Mouse (Mus musculus): ENCODE data around the gene Cnga1.

Cnga1 gene

DNA sequence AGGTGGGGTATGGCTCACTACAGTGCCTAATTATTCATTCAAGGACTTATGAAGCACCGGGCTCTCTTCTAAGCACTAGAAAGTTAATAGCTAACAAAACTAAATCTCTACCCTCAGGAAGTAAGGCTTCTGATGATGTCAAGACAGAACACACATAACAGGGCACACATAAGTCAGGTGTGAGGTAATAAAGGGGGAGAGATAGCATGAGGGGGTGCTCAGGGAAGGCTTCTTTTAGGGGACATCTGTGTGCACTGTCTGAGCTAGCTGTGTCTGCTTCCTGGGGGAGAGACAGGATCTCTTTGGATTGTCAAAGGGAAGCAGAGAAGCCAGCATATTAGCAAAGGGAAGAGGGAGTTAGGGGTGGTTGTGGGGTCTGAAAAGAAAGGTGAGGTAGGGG is at the start of gene Cnga1:
Gene Cnga1 (minus strand): TSS at position 101 of the 400 bp plus-strand sequence.
- no peak for DNase-seq (ENCODE audit: low read depth, low spot score)

DNA sequence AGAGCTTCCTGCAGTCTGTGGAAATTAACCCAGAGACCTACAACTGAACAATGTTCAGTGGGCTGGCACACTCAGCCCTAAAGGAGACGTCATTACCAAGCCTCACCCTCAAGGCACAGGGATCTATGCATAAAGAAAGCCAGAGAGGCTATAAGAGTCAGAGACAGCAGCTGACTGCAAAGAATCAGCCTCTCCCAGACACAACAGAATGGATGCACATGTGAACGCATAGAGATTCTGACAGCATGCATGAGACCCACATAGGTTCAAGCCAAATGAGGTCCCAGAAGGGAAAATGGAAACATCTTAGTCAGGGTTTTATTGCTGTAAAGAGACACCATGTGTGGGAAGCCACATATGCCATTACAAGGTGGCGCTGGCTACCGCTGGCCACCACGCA is 46.4 kb upstream of the Cnga1 start:
- DNase-seq (ENCODE audit: low read depth, low spot score): no peak

DNA sequence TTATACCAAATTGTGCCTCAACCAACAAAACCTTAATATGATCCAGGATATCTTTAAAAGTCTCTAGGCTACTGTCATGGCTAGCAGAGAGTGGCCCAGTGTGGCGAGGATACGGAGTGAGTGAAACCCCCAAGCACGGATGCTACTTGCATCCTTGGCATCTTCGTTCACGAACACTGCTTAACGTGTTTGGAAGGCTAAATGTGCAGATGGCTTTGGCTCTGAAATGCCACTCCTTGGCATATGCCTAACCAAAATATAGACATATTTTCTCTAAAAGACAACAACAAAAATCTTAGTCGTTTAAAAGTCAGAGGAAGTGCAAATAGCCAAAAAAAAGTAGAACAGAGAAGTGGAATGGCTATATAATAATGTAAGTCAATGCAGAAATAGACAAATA is 45.5 kb upstream of the Cnga1 start:
- DNase-seq (ENCODE audit: low read depth, low spot score): no peak

DNA sequence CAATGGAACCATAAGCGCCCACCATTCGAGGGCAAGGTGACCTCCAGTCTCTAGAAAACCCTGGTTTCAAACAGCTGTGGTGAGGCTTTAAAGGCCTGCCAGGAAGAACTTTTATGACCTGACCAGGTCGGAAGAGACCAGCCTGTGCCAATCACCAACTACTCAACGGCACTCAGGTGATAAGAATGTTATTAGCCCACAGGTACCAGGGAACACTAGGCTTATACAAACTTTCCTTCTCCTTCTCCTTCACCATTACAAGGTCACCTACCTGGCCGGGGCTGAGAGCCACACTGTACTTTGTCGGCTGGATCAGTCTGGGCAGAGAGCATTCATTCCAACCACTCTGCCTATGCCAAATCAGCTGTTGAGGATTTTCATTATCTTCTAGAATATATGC is 37.4 kb upstream of the Cnga1 start:
- DNase-seq (ENCODE audit: low read depth, low spot score): no peak

DNA sequence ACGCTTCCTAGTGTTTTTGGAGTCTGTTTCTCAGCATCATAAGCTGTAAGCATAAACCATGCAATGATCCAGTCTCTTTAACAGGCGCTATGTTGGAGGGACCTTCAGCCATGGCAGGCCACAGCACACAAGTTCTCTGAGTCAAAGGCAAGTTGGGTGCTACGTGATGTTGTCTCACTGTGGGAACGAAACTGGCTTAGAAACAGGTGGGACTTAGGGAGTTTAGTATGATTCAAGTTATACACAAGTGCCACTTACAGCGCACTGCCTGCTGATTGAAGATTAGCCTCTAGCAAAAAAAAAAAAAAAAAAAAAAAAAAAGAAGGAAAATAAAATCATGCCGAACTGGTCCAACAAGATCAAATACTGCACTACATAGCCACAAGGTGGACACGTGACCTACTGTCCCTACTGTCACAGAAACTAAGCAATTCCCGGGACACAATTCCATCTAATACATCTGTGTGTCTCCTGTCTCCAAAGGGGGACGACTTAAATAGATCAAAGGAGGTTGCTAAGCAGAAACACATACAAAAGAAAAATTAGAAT is 31.0 kb upstream of the Cnga1 start:
- no peak for DNase-seq (ENCODE audit: low read depth, low spot score)

DNA sequence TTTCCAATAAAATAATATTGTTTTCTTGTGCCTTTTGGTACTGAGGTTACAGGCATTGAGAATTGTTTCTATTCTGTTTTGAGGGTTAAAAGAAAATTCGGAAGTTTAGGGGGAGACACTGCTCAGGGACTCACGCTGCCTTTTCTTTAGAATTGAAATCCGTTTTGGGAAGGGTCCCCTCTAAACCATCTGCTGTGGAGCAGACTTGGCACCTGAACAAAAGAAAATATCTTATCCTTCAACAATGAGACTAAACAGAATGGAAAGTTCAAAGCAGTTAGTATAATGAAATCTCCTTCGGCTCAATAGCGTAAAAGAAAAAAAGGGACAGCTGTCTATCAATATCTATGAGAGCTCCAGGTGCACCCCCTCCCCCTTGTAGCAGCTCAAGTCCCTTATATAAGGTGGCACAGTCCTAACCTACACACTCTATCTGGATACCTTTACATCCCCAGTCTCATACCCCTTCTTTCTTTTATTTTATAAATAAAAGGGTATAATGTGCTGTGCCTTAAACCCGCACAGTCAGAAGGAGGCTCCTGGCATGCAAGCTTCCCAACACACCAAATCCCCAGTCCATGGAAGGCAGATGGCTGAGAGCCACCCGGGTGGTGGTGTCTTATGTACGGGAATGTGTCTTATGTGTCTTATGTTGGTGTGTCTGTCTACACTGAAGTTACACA is 27.1 kb upstream of the Cnga1 start:
- no peak for DNase-seq (ENCODE audit: low read depth, low spot score)

DNA sequence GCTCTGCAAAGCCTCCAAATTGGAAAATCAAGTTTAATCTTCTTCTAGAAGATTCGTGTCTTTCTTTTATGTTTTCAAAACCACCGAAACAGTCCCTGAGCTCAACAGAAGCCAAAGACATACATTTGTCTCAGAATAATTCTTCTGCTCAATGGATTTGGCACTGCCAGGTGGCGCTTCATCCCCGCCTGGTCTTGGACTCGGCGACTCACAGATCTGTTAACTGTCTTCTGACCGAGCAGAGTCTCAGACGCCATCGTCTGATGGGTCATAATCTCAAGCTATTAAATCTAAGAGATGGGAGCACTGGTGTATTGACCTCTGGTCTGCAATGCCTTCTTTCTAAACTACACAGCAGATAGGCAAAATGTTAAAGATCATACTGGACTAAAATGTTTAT is 24.3 kb upstream of the Cnga1 start:
- no peak for DNase-seq (ENCODE audit: low read depth, low spot score)

DNA sequence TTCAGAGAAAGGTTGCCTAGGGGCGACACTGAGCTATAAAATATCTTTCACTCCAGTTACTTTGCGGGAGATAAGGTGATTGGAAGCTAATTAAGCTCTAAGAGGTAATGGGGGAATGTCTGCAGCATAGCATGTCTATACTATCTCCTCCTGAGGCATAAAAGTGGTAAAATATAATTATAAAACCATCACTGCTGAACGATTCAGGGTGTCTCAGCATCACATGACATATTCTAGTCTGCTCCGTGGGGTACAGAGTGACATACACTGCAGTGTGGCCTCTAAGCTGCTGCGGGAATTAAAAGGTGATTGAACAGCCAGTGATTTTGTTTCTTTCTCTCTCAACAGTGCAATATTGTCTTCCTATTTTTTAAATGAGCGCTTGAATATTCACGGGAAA is 22.4 kb upstream of the Cnga1 start:
- DNase-seq (ENCODE audit: low read depth, low spot score): no peak

DNA sequence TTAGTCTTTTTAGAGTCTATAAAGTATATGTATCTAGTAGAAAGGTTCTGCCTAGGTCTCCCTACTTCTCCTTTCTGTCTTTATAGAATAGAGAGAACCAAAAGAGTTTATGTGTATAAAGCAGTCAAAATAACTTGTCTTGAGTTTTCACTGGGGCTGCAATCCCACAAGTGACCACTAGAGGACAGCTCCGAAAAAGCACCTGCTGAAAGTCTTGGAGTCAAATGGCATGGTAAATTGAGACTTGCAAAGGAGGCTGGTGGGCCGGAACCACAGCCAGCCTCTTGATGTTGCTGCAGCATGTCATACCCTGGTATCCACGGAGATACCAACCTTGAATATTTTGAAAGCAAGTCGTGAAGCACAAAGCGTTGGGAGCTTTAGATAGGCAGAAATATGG is 21.2 kb upstream of the Cnga1 start:
- peak; percentile 25 for DNase-seq (ENCODE audit: low read depth, low spot score)

DNA sequence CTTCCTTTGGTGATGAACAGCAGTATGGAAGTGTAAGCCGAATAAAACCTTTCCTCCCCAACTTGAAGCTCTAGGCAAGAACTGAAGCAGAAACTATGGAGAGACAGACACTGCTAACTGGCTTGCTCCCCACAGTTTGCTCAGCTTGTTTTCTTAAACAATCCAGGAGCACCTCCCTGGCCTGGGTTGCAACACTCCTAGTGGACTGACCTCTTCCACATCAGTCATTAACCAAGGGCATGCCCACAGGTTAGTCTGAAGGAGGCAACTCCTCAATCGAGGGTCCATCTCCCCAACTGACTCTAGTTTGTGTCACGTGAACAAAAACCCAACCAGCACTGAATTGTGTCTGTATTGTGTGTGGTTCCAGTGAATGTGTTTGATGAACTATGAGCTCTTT is 20.8 kb upstream of the Cnga1 start:
- DNase-seq (ENCODE audit: low read depth, low spot score): no peak

DNA sequence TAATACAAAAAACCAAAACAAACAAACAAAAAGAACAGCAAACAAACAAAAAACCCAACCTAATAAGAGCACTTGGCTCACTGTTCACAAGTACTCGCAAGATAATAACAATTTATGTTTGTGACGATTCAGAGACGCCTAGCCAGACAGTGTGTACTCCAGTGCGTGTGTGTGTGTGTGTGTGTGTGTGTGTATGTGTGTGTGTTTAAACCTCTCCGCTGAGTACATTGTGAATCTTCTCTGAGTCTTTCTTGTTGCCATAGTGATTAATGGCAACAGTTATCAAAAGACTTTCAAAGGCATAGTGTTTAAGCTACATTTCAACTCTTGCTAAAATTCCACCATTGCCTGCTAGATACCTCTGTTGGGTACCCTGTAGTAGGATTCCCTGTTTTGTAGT is 20.1 kb upstream of the Cnga1 start:
- DNase-seq (ENCODE audit: low read depth, low spot score): no peak

DNA sequence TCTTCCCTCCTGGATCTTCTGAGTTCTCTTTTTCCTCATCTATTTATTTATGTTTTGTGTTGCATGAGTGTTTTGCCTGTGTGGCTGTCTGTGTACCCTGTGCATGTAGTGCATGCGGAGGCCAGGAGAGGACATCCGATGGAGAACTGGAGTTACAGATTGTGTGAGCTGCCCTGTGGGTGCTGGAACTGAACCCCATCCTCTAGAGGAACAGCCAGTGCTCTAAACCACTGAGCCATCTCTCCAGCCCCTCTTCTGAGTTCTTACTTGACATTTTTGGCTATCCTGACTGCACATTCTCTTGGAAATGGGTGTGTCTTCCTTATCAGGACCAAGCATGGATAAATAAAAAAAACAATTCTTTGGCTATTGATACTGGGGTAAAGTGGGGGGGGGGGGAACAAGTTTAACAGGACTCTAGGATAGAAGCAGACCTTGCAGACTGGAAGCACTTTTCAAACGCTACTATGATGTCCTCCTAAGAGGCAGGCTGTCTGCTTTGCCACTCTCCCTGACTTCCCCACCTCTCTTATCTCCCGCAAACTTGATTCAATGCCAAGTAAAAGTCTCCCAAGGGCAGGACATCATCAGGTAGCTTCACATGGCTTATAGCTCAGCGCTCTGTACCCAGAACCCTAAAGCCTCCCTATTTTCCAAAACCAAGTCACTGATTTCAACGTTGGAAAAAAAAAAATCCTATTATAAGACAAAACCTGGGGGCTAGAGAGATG is 17.1 kb upstream of the Cnga1 start:
- no peak for DNase-seq (ENCODE audit: low read depth, low spot score)

DNA sequence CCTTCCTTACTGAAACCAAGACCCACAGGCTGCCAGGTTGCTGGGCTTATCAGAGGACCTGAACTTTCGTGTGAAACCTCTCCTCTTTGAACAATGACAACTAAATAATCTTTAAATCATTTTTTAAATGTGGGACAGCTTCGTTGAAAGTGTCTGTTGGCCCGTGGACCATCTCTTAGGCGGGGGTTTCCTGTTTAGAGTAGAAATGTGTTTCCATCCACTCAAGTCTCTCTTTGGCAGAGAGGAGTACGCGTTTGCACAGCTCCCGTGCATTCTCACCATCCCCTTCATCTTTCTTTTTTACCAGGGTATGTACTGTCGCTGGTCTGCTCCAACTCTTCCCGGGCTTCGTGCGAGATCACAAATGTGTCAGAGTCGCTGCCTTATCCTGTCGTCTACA is 14.3 kb upstream of the Cnga1 start:
- no peak for DNase-seq (ENCODE audit: low read depth, low spot score)

DNA sequence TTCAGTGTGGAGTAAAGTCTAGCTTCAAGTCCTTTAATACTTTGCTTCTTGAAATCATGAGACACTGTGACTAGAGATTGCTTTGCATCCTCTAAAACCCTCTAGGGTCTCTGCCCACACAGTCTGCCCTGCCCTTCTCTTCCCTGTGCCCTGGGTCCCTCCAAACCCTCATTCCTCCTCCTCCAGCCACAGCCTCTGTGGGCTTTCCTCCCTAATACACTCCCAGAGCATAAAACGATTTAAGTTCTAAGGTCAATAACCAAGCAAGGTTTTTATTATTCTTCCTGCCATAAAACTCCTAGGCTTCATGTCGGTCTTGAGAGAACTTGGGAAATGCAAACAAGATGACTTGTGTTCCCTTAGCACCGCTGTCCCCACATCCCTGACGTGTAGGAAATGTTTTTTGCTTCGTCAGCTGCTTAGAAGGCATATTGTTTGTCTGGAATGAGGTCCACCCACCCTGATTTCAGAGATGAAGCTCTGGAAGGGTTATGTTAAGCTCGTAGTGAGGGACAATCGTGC is 12.3 kb upstream of the Cnga1 start:
- DNase-seq (ENCODE audit: low read depth, low spot score): no peak

DNA sequence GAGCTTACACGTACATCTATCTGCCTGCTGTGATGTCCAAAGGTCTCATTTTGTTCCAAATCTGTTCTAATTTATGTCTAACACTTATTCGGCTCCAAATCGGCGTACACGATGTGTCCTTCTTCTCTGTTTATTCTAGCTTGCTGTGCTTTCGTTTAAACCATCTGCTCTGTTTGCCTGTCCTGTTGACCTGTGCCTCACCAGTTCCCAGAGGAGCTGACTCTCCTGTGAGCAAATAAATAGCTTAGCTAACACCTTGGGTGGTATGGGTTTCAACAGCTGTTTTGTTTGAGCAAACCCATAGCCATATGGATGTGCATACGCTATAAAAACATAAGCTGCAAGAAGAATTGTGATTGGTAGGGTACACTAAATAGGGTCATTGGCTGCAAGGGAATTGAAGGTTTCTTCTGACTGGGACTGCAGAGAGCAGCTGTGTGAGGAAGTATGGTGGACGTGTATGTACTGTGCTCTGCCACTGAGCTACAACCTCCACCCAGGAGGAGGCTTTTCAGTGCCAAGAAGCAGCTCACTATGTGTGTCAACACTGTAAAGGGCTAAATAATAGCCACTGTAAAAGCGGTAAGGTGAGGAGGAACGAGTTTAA is 9.1 kb upstream of the Cnga1 start:
- DNase-seq (ENCODE audit: low read depth, low spot score): no peak

DNA sequence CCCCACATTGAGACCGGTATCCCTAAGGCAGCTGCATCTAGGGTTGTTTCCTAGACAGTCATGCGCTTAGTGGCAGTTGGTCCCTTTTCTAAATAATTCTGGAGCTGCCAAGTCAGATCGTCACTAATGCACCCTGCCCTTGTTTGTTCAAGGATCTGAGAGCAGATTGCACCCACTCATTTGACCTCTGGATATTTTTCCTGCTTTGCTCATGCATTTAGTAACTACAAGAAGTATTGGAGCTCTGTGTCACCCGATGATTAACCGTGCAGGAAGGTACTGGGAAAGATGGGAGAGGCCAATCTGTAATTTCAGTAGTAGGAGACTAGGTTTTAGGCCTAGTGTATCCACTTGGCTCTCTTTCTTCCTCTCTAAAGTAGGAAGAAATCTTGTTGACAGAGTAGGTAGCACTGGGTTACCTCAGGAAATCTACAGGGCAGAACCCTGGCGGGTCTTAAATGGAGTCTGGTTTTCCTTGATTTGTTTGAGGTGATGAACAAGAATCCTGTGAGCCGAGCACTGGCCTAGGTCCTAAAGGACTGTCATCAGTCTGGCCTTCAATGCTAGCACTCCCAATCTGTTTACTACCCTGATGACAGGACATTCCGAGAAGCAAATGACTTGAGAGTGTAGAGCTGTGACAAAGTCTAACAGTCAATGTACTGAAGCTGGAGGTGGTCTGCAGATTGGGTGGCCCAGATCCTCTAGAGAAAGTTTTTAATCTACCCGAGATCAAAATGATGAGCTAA is 5.1 kb upstream of the Cnga1 start:
- DNase-seq (ENCODE audit: low read depth, low spot score): no peak

DNA sequence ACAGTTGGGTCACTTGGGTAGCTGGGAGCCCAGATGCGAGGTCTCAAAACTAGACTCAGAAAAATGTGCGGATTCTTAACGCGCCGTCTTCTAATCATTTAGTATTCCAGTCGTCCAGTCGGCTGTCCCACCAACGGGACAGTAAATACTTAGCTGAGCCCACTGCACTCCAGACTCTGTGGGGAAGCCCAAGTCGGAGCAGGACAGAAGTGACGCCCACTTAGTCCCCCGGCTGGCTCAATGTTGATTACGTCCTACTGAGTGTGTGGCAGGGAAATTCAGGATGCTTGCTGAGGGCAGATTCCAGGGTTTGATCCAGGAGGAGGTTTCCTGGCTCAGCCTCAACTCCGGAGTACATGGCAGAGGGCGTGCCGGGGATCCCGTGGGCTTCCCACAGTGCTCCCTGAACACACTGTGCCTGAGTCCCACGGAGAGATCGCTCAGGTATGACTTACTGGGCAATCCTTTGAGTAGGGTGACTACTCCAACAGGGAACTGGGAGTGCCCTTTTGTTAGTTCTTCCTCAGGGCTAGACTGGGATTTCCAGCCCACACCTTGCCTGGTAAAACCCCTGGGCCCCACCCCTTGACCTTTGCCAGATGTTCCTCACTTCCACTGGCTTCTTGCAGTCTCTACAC is 4.0 kb upstream of the Cnga1 start:
- no peak for DNase-seq (ENCODE audit: low read depth, low spot score)

DNA sequence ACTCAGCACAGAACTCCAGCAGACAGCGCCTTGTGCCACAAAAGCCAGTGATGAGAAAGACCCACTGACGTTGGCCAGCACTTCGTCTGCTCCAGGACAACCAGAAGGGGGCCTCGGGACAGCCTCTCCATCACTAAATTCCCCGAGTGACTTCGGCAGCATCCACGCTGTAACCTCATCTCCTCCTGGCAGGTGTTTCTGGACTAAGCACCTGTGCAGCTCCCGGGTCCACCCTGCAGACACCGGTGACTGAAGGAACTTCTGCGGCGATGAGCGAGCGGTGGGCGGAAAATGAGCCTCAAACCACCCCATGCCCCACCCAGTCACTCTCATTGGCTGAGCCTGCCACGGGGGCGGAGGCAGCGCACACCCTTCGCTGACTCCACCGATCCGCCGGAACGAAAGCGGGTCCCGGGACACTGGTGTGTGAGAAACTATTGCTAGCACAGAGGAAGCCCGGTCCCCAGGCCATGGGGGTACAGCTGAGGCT is 3.4 kb upstream of the Cnga1 start, which contains the start of gene Nipal1:
Gene Nipal1 (plus strand): TSS at position 378 of the 490 bp plus-strand sequence.
- DNase-seq (ENCODE audit: low read depth, low spot score): peak; percentile 16

DNA sequence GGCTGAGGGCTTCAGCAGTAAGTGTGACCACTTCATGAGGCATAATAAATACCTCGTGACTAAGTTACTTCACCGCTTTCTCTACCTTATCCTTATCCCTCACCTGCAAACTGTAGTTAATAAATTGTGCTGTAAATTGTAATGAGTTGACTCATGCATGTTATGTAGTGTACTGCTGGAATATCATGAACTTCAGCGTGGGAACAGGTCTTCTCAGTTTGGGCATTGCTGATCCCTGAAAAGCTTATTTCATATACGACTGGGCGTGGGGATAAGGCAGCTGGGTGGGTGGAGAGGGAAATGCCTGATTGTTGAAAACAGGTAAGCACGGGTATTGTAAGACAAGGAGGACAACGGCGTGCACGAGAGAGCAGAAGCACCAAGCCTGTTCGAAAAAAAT is 2.9 kb upstream of the Cnga1 start:
- DNase-seq (ENCODE audit: low read depth, low spot score): no peak

DNA sequence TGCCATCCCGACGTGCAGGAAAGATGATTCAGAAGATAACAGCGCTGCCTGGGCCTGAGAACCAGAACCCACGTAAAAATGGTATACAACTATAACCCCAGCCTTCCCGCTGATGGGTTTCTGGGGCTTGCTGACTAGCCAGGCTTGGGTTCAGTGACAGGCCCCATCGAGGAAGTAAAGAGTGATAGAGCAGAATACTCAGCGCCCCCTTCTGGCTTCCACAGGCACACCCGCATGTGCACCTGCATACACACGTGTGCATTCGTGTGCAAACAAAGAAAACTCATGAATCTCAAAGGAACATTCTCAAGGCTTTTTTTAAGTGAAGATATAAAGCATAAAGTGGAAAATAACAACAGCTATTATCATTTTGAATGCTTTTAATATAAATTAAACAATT is 2.1 kb upstream of the Cnga1 start:
- no peak for DNase-seq (ENCODE audit: low read depth, low spot score)

DNA sequence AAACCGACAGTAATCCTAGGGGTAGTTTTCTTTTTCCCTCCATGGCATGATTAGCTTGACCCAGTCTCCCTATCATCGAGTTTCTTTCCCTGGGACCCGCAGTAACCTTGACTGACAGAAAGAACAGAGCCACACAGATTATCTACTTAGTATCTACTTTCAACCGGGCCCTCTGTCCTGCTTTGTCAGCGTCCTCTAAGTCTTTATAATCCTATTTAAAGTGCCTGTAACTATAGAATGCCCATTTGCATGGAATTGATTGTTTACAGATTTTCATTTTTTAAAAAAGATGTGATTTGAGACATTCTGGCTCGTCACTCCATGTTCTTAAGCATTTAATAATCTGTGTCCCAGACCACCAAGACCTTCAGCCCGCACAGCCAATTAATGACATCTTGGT is 420 bp downstream of the Cnga1 start:
- no peak for DNase-seq (ENCODE audit: low read depth, low spot score)
